Mouse (Mus musculus) myocyte (in vitro differentiated cells): ENCODE results near the gene Egf. TPM values are rescaled to one million over a fixed set of nuclear protein-coding genes. Genes with fewer than 3 reads are reported as not detected.

Experiments
- H3K27me3 ChIP-seq: one replicate; pipeline ENCODE4 v1.6.1; 2011; ENCODE audit not compliant: control insufficient read depth, insufficient read depth, insufficient read length
- H3K36me3 ChIP-seq: one replicate; pipeline ENCODE4 v1.6.1; 2011; ENCODE audit not compliant: control insufficient read depth, insufficient read depth
- H3K4me2 ChIP-seq: one replicate; pipeline ENCODE4 v1.6.1; 2011; ENCODE audit warnings: low read depth, control low read depth
- H3K4me3 ChIP-seq: one replicate; pipeline ENCODE4 v1.5.1; 2011; ENCODE audit warnings: mild to moderate bottlenecking, control low read depth, moderate library complexity
- H3K79me2 ChIP-seq: one replicate; pipeline ENCODE4 v1.6.1; 2011; ENCODE audit not compliant: control insufficient read depth, insufficient read depth
- H3ac ChIP-seq: one replicate; pipeline ENCODE4 v1.6.1; 2011; ENCODE audit not compliant: control insufficient read depth, insufficient read length
- CEBPB ChIP-seq: IDR thresholded peaks from 2 replicates; pipeline ENCODE4 v1.6.1; 2011; ENCODE audit warnings: mild to moderate bottlenecking, moderate library complexity; ENCODE audit not compliant: poor library complexity, insufficient read depth, severe bottlenecking
- E2F4 ChIP-seq: IDR thresholded peaks from one replicate; pipeline ENCODE4 v1.6.1; 2011; ENCODE audit warnings: mild to moderate bottlenecking, control low read depth, moderate library complexity; ENCODE audit not compliant: insufficient read depth
- MAX ChIP-seq: IDR thresholded peaks from one replicate; pipeline ENCODE4 v1.6.1; 2011; ENCODE audit warnings: low read depth, mild to moderate bottlenecking, control low read depth
- MYOD1 ChIP-seq, 3 experiments: IDR thresholded peaks; one replicate each; pipeline ENCODE4 v1.6.1; 2011; ENCODE audit warnings: control low read depth in 2 of 3, low read depth in 2 of 3, mild to moderate bottlenecking in 2 of 3, moderate library complexity in 1 of 3; ENCODE audit not compliant: insufficient read length in 2 of 3, control insufficient read depth in 1 of 3
- MYOG ChIP-seq, 3 experiments: IDR thresholded peaks; one replicate each; pipeline ENCODE4 v1.6.1; 2011; ENCODE audit warnings: control low read depth in 2 of 3, low read depth in 2 of 3, mild to moderate bottlenecking in 2 of 3; ENCODE audit not compliant: insufficient read length in 2 of 3, control insufficient read depth in 1 of 3, insufficient read depth in 1 of 3
- POLR2A ChIP-seq: IDR thresholded peaks from one replicate; pipeline ENCODE4 v1.6.1; 2011; ENCODE audit warnings: low read depth, mild to moderate bottlenecking, control low read depth, moderate library complexity; ENCODE audit not compliant: insufficient read length
- POLR2AphosphoS2 ChIP-seq: IDR thresholded peaks from one replicate; pipeline ENCODE4 v1.6.1; 2011; ENCODE audit warnings: low read depth, control low read depth; ENCODE audit not compliant: insufficient read length
- REST ChIP-seq: IDR thresholded peaks from one replicate; pipeline ENCODE4 v1.6.1; 2011; ENCODE audit warnings: mild to moderate bottlenecking, control low read depth, moderate library complexity; ENCODE audit not compliant: insufficient read depth, insufficient read length
- SRF ChIP-seq: IDR thresholded peaks from one replicate; pipeline ENCODE4 v1.6.1; 2011; ENCODE audit warnings: low read depth; ENCODE audit not compliant: control insufficient read depth, insufficient read length
- TCF12 ChIP-seq: IDR thresholded peaks from one replicate; pipeline ENCODE4 v1.6.1; 2011; ENCODE audit warnings: mild to moderate bottlenecking, control low read depth; ENCODE audit not compliant: poor library complexity, insufficient read depth, severe bottlenecking
- TCF3 ChIP-seq: IDR thresholded peaks from one replicate; pipeline ENCODE4 v1.6.1; 2011; ENCODE audit warnings: low read depth, control low read depth; ENCODE audit not compliant: insufficient read length
- USF1 ChIP-seq: IDR thresholded peaks from one replicate; pipeline ENCODE4 v1.6.1; 2011; ENCODE audit warnings: low read depth, mild to moderate bottlenecking, control low read depth, moderate library complexity
- polyA plus RNA-seq: library from polyadenylated mRNA; unstranded; fragments of >200 nt; fragmentation: generic; extraction: Trizol; gene quantifications from one replicate; pipeline ENCODE4 v1.2.1, GENCODE M21; 2012; ENCODE audit warnings: missing spikeins

Gene Egf
- polyA plus RNA-seq, 1 experiment: 0.38 TPM

DNA sequence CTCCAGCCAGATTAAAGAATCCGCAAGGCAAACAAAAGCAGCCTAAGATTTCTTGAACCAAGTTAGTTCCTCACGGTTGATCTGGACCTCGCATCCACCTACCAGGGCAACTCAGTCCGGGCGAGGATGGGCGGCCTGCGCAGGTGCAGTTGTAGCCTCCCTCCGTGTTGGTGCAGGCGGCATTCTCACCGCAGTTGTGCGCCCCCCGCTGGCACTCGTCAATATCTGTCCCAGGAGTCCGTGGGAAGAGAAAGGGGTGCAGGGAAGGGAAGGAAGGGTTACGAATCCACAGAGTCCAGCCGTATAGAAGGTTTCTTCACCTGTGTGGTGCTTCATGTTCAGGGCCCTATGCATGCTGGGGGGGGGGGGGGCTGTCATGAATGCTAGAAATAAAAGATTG lies 62.3 kb downstream of the Egf start:
- no peaks in the 10 kb centered on the region for H3K36me3 ChIP-seq
- H3K79me2 ChIP-seq: no peaks in the 10 kb centered on the region
- H3K4me3 ChIP-seq: no peak overlapping the region
- TF ChIP-seq USF1 (no peak), POLR2AphosphoS2 (no peak), REST (no peak), MYOG (IDR thresholded peaks at IDR 0.05; ENCODE audit: control insufficient read depth in 1 of 3, insufficient read depth in 1 of 3, insufficient read length in 2 of 3, low read depth in 2 of 3) (no peak), TCF12 (no peak), E2F4 (no peak), SRF (no peak), TCF3 (no peak), CEBPB (no peak), POLR2A (no peak), MYOD1 (IDR thresholded peaks at IDR 0.05; ENCODE audit: control insufficient read depth in 1 of 3, insufficient read length in 2 of 3, low read depth in 2 of 3) (no peak), MAX (no peak)
- no peaks in the 10 kb centered on the region for H3K27me3 ChIP-seq
- no peak overlapping the region for H3K4me2 ChIP-seq
- H3ac ChIP-seq: no peak overlapping the region

DNA sequence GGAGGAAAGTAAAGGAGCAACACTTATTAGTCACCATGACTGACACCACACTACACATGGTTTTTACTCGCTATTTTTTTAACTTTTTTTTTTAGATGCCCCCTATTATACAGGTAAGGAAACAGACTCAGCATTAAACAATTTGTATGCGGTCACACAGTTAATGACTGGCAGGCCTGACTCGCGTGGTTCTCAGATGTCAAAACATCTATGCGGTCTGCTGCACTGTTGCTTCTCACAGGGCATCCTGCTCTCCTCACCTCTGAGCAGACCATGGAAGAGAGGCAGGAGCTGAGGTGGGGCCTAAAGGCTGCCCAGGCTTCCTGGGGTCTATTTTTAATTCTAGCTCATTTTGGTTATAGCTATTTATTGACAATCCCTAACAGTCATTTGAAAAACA lies 67.7 kb downstream of the Egf start:
- H3K36me3 ChIP-seq: no peaks in the 10 kb centered on the region
- H3ac ChIP-seq: no peak overlapping the region
- H3K79me2 ChIP-seq: no peaks in the 10 kb centered on the region
- TF ChIP-seq REST (no peak), MAX (no peak), MYOG (IDR thresholded peaks at IDR 0.05; ENCODE audit: control insufficient read depth in 1 of 3, insufficient read depth in 1 of 3, insufficient read length in 2 of 3, low read depth in 2 of 3) (no peak), TCF12 (no peak), USF1 (no peak), E2F4 (no peak), TCF3 (no peak), POLR2A (no peak)
- H3K4me2 ChIP-seq: no peak overlapping the region
- no peaks in the 10 kb centered on the region for H3K27me3 ChIP-seq
- no peak overlapping the region for H3K4me3 ChIP-seq

DNA sequence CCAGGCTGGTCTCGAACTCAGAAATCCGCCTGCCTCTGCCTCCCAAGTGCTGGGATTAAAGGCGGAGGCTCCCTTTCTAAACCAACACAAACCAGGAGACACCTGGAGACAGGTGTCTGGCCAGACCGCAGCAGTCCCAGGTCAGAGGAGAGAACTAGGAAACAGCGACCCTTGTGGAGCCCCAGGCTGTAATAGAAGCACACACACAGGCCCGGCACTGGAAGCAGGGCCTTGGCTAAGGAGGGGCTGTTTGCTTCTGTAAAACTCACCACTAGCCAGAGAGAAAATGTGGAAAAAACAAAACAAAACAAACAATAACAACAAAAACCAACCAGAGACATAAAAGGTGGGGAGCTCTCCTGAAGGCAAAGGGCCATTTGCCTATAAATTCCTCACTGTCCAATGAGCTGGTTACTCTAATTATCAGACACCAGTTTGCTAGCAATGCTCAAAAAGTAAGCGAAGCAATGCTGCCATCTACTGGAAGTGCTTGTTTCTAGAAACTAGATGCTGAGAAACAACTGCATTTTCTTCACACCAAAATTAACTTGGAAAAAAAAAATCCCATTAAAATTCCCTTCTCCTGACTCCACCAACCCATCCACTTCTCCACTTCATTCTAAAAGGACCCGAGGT lies 68.3 kb downstream of the Egf start:
- Histone ChIP-seq H3K4me2 (no peak overlapping the region), H3K27me3 (no peaks in the 10 kb centered on the region), H3ac (no peak overlapping the region), H3K79me2 (no peaks in the 10 kb centered on the region), H3K4me3 (no peak overlapping the region), H3K36me3 (no peaks in the 10 kb centered on the region)
- TF ChIP-seq POLR2A (no peak), TCF12 (no peak), REST (no peak), USF1 (no peak), MYOG (IDR thresholded peaks at IDR 0.05; ENCODE audit: control insufficient read depth in 1 of 3, insufficient read depth in 1 of 3, insufficient read length in 2 of 3, low read depth in 2 of 3) (no peak), SRF (no peak), POLR2AphosphoS2 (no peak), MAX (no peak), MYOD1 (IDR thresholded peaks at IDR 0.05; ENCODE audit: control insufficient read depth in 1 of 3, insufficient read length in 2 of 3, low read depth in 2 of 3) (no peak), CEBPB (no peak), TCF3 (no peak), E2F4 (no peak)

DNA sequence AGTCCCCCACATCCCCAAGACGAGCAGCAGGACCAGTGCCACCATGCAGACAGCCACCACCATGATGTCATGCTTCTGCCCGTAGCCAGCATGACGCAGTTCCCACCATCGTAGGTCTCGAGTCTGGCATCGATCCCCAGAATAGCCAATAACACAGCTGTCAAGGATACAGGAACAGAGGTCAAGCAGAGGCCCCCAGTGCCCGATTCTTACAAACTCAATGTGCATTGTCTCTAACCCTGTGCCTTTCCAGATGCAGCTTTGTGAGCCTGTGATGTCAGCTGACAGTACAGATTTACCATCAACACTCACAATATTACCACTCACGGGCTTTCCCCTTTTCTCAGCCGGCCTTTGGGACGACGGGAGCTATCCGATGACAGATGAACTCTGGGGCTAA lies 68.9 kb downstream of the Egf start:
- Histone ChIP-seq H3K4me2 (no peak overlapping the region), H3K27me3 (no peaks in the 10 kb centered on the region), H3K36me3 (no peaks in the 10 kb centered on the region), H3K4me3 (no peak overlapping the region), H3K79me2 (no peaks in the 10 kb centered on the region), H3ac (no peak overlapping the region)
- TF ChIP-seq POLR2A (no peak), MYOD1 (IDR thresholded peaks at IDR 0.05; ENCODE audit: control insufficient read depth in 1 of 3, insufficient read length in 2 of 3, low read depth in 2 of 3) (no peak), MYOG (IDR thresholded peaks at IDR 0.05; ENCODE audit: control insufficient read depth in 1 of 3, insufficient read depth in 1 of 3, insufficient read length in 2 of 3, low read depth in 2 of 3) (no peak), CEBPB (no peak), TCF3 (no peak), E2F4 (no peak), MAX (no peak)

DNA sequence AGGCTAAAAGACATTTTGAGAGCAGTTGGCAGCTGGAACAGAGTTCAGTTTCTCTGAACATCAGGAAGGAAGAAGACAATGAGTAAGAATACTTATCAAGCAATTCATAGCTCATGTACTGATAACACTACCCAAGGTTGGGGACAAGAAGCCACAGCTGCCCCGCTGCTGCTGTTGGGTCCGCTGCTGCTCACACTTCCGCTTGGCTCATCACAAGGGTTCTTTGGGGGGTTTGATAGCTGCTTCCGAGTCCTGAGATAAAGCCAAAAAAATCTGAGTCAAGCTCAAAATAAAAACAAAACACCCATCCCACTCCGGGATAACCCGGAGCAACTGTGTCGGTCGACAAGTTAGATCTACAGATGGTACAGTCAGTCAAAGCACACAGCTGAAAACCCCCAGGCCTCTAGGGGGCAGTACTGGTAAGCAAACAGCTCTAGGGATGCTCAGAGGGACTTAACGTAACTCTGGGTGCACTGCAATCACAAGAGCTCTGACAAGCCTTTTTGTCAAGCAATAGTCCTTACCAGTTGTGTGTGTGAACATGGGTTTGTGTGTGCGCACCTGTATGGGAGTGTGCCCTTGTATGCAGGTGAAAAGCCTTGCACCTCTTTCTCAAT lies 71.9 kb downstream of the Egf start:
- peak; percentile 32 for TF ChIP-seq TCF12
- no peak for TF ChIP-seq CEBPB
- peak in 1 of 3 experiments; percentile 35 for TF ChIP-seq MYOG (IDR thresholded peaks at IDR 0.05; ENCODE audit: control insufficient read depth in 1 of 3, insufficient read depth in 1 of 3, insufficient read length in 2 of 3, low read depth in 2 of 3)
- no peak for TF ChIP-seq POLR2AphosphoS2
- no peak for TF ChIP-seq TCF3
- TF ChIP-seq SRF: no peak
- TF ChIP-seq MYOD1 (IDR thresholded peaks at IDR 0.05; ENCODE audit: control insufficient read depth in 1 of 3, insufficient read length in 2 of 3, low read depth in 2 of 3): peak; percentile 23 to 64 (median 56)
- no peak for TF ChIP-seq USF1
- TF ChIP-seq E2F4: no peak
- TF ChIP-seq POLR2A: no peak
- Histone ChIP-seq H3K4me2 (peak overlapping the region; percentile 56), H3K36me3 (no peaks in the 10 kb centered on the region), H3K79me2 (no peaks in the 10 kb centered on the region), H3K4me3 (no peak overlapping the region), H3ac (no peak overlapping the region), H3K27me3 (no peaks in the 10 kb centered on the region)
